Mouse (Mus musculus) heart, adult 2 months (tissue): ENCODE results near the gene Cdca3.

Experiments used
- CTCF ChIP-seq: fragments of 200-600 bp; IDR thresholded peaks from 2 replicates; pipeline ENCODE4 v1.8.1; 2022; ENCODE audit warnings: antibody characterized with exemption, mild to moderate bottlenecking, moderate library complexity
- EP300 ChIP-seq: fragments of 200-500 bp; IDR thresholded peaks from 2 replicates; pipeline ENCODE4 v1.6.1; 2011; ENCODE audit warnings: low read depth, low read length, control low read depth; ENCODE audit not compliant: insufficient read depth
- POLR2A ChIP-seq: fragments of 200-500 bp; IDR thresholded peaks from 2 replicates; pipeline ENCODE4 v1.6.1; 2011; ENCODE audit warnings: mild to moderate bottlenecking, low read depth, low read length, control low read depth; ENCODE audit not compliant: insufficient read depth

- no peak for TF ChIP-seq POLR2A
- no peak for TF ChIP-seq CTCF
- no peak for TF ChIP-seq EP300
These were observed 29.4 kb downstream of the Cdca3 start for GRCm38 (mm10) chr6:124858561-124859318.
